In genomic region chr7:105568988-105569471, GRCm38 (mm10) we compare ENCODE assay signal across 8 mouse cellular contexts. TPM values are rescaled to one million over a fixed set of nuclear protein-coding genes. Genes with fewer than 3 reads are reported as not detected.
A peak's percentile ranks its signal among the peaks of the same experiment; 100 is the strongest.
DNase-seq lines count a peak whose midpoint lies in the region; ATAC-seq lines count a peak whose summit lies in the region.

No protein-coding gene starts in this region.

- peak; percentile 85 for ATAC-seq in cerebellum, adult (ENCODE audit: insufficient number of reproducible peaks, low FRiP score, low TSS enrichment)
- peak; percentile 90 for ATAC-seq in hindbrain, embryonic 14.5 days (ENCODE audit: low FRiP score)
- peak; percentile 83 for ATAC-seq in midbrain, embryonic 14.5 days (ENCODE audit: low FRiP score, low TSS enrichment)

- H3K4me2 ChIP-seq in hindbrain, embryonic 14.5 days (replicated peaks): peak overlapping the region; percentile 48
- H3K4me2 ChIP-seq in midbrain, embryonic 14.5 days (ENCODE audit: low read length): peak overlapping the region; percentile 55

- H3K36me3 ChIP-seq in hindbrain, embryonic 14.5 days (replicated peaks; ENCODE audit: control insufficient read depth, insufficient read depth): peaks cover 62% of the 10 kb centered on the region
- H3K36me3 ChIP-seq in midbrain, embryonic 14.5 days (ENCODE audit: control insufficient read depth, insufficient read depth, low read length): peaks cover 60% of the 10 kb centered on the region

- H3K27me3 ChIP-seq in hindbrain, embryonic 14.5 days (ENCODE audit: control insufficient read depth, insufficient read depth, low read length): no peaks in the 10 kb centered on the region
- H3K27me3 ChIP-seq in midbrain, embryonic 14.5 days (ENCODE audit: control insufficient read depth, insufficient read depth, low read length): no peaks in the 10 kb centered on the region

- peaks cover 37% of the 10 kb centered on the region for H3K4me1 ChIP-seq in hindbrain, embryonic 14.5 days (replicated peaks; ENCODE audit: control insufficient read depth, insufficient read depth, low read length)
- peaks cover 38% of the 10 kb centered on the region for H3K4me1 ChIP-seq in midbrain, embryonic 14.5 days (ENCODE audit: control insufficient read depth, insufficient read depth, low read length)

- peak; percentile 69 for DNase-seq in embryo, embryonic 11 days
- peak; percentile 74 for DNase-seq in hindbrain, embryonic 14.5 days (ENCODE audit: low spot score)
- DNase-seq in left cerebral cortex, adult 18-20 months (ENCODE audit: low spot score in 2 of 2): peak; percentile 85 to 89
- peak; percentile 90 for DNase-seq in midbrain, embryonic 14.5 days
- DNase-seq in gastrocnemius, postnatal 25 days: no peak
- no peak for DNase-seq in thymus, adult 18-20 months
- no peak for DNase-seq in B cell, adult 2 months

- no peaks in the 10 kb centered on the region for H3K9me3 ChIP-seq in hindbrain, embryonic 14.5 days (ENCODE audit: control insufficient read depth, low read length)
- no peaks in the 10 kb centered on the region for H3K9me3 ChIP-seq in midbrain, embryonic 14.5 days (ENCODE audit: control insufficient read depth, low read length)

- peak overlapping the region; percentile 79 for H3K27ac ChIP-seq in hindbrain, embryonic 14.5 days
- H3K27ac ChIP-seq in midbrain, embryonic 14.5 days (replicated peaks; ENCODE audit: low read depth, low read length): peak overlapping the region; percentile 86

- peak overlapping the region; percentile 41 for H3K9ac ChIP-seq in hindbrain, embryonic 14.5 days
- H3K9ac ChIP-seq in midbrain, embryonic 14.5 days (replicated peaks; ENCODE audit: low read length): peak overlapping the region; percentile 0

- 2% methylated on average over 6 of the region's 6 CpGs for WGBS in hindbrain, embryonic 14.5 days
- WGBS in midbrain, embryonic 14.5 days: under 1% methylated on average over 6 of the region's 6 CpGs

- H3K4me3 ChIP-seq in hindbrain, embryonic 14.5 days (replicated peaks; ENCODE audit: low read length): peak overlapping the region; percentile 18
- peak overlapping the region; percentile 26 for H3K4me3 ChIP-seq in midbrain, embryonic 14.5 days (replicated peaks; ENCODE audit: low read depth, low read length)

RNA-seq across cellular contexts. Expression of gene Apbb1, which starts 12.4 kb away (rescaled TPM):
- 224 and 243 TPM in 2 replicates for polyA plus RNA-seq in hindbrain, embryonic 14.5 days (2014; fragmentation: Nextera tagmentation; extraction: Ambion mirVana)
- 100 to 1,000 TPM; 469 to 485 TPM for total RNA-seq in left cerebral cortex, adult 18-20 months (2021)
- polyA plus RNA-seq in midbrain, embryonic 14.5 days (2014; fragmentation: Nextera tagmentation; extraction: Ambion mirVana): 227 and 305 TPM in 2 replicates
- 1 to 10 TPM; 6.5 to 9.1 TPM for total RNA-seq in gastrocnemius, postnatal 25 days (2021)

RNA-seq across cellular contexts. Expression of gene Smpd1, which starts 14.9 kb away (rescaled TPM):
- polyA plus RNA-seq in hindbrain, embryonic 14.5 days (2014; fragmentation: Nextera tagmentation; extraction: Ambion mirVana): 95.9 and 106 TPM in 2 replicates
- 100 to 1,000 TPM in 1 of 2 experiments, 10 to 100 TPM in 1; 99.9 to 111 TPM for total RNA-seq in left cerebral cortex, adult 18-20 months (2021)
- polyA plus RNA-seq in midbrain, embryonic 14.5 days (2014; fragmentation: Nextera tagmentation; extraction: Ambion mirVana): 90.6 and 91.4 TPM in 2 replicates
- 10 to 100 TPM; 48.6 to 51.5 TPM for total RNA-seq in gastrocnemius, postnatal 25 days (2021)

RNA-seq across cellular contexts. Expression of gene Hpx, which starts 30.9 kb away (rescaled TPM):
- polyA plus RNA-seq in hindbrain, embryonic 14.5 days (2014; fragmentation: Nextera tagmentation; extraction: Ambion mirVana): 0.13 TPM in 1 of 2 replicates, not detected in the other
- under 1 TPM; 0.40 to 0.82 TPM for total RNA-seq in left cerebral cortex, adult 18-20 months (2021)
- 0.27 and 0.55 TPM in 2 replicates for polyA plus RNA-seq in midbrain, embryonic 14.5 days (2014; fragmentation: Nextera tagmentation; extraction: Ambion mirVana)
- not detected for total RNA-seq in gastrocnemius, postnatal 25 days (2021)

Comparison
In these comparisons a context has a peak if more than half of its experiments do, and no peak if none do; other contexts are left out.
1. DNase-seq: peak in embryo, embryonic 11 days (single experiment), hindbrain, embryonic 14.5 days (single experiment), left cerebral cortex, adult 18-20 months (2 of 2) and midbrain, embryonic 14.5 days (single experiment); none in gastrocnemius, postnatal 25 days (single experiment), thymus, adult 18-20 months (0 of 2) and B cell, adult 2 months (0 of 2).
2. RNA of gene Apbb1, which starts 12.4 kb away (total RNA-seq): 469 to 485 TPM in left cerebral cortex, adult 18-20 months; 6.5 to 9.1 TPM in gastrocnemius, postnatal 25 days; every median in the first group is over 10 times any median in the second.
3. Peak in every context shown above with its lines, with median percentiles within 50 percentile points of each other: ATAC-seq.